Mouse (Mus musculus) G1E (cell line): ENCODE data around the gene Cap2. TPM values are rescaled to one million over a fixed set of nuclear protein-coding genes. Genes with fewer than 3 reads are reported as not detected.

Experiments
- ATAC-seq: 2 replicates; pipeline ENCODE4 v1.8.0; 2016; ENCODE audit warnings: mild to moderate bottlenecking; ENCODE audit not compliant: insufficient number of reproducible peaks, poor library complexity, low FRiP score, severe bottlenecking; ENCODE audit errors: extremely low read depth
- DNase-seq: peaks from one replicate; pipeline ENCODE4 v3.0.0; 2012; ENCODE audit warnings: low spot score
- H3K27me3 ChIP-seq: 2 replicates; pipeline ENCODE4 v1.6.1; 2012; ENCODE audit warnings: mild to moderate bottlenecking, low read length, inconsistent platforms; ENCODE audit not compliant: insufficient read depth
- H3K36me3 ChIP-seq: replicated peaks from 2 replicates; pipeline ENCODE3; 2012; ENCODE audit warnings: mild to moderate bottlenecking, inconsistent platforms
- H3K4me1 ChIP-seq: 2 replicates; pipeline ENCODE4 v1.6.1; 2012; ENCODE audit warnings: low read depth, low read length, inconsistent platforms, mixed read lengths; ENCODE audit not compliant: insufficient read depth
- H3K4me3 ChIP-seq: 2 replicates; pipeline ENCODE4 v1.5.1; 2012; ENCODE audit warnings: low read depth, mild to moderate bottlenecking, inconsistent platforms, low read length, moderate library complexity, mixed read lengths
- H3K9me3 ChIP-seq: replicated peaks from 2 replicates; pipeline ENCODE4 v1.6.1; 2012; ENCODE audit warnings: inconsistent platforms
- CTCF ChIP-seq: IDR thresholded peaks from 2 replicates; pipeline ENCODE4 v1.5.1; 2012; ENCODE audit warnings: low read depth, low read length, inconsistent platforms, mixed read lengths
- GATA1 ChIP-seq: IDR thresholded peaks from 2 replicates; pipeline ENCODE4 v1.6.1; 2012; ENCODE audit warnings: borderline replicate concordance, low read length, inconsistent platforms, mixed read lengths
- GATA2 ChIP-seq: IDR thresholded peaks from 2 replicates; pipeline ENCODE4 v1.6.1; 2012; ENCODE audit warnings: low read depth, low read length, inconsistent platforms, borderline replicate concordance
- POLR2AphosphoS5 ChIP-seq: IDR thresholded peaks from 2 replicates; pipeline ENCODE4 v1.6.1; 2012; ENCODE audit warnings: low read depth, low read length, inconsistent platforms; ENCODE audit not compliant: insufficient replicate concordance
- TAL1 ChIP-seq: conservative IDR thresholded peaks from 2 replicates; pipeline ENCODE4 v1.6.1; 2012; ENCODE audit warnings: low read depth, low read length, inconsistent platforms, mixed read lengths
- polyA plus RNA-seq: library from polyadenylated mRNA; stranded (reverse); fragments of >175 nt; gene quantifications from 2 replicates; pipeline ENCODE4 v1.2.3, GENCODE M21; 2012
- total RNA-seq, 2 experiments: library from RNA; stranded (forward) in 1 of 2; stranded (reverse) in 1 of 2; fragments of 200-1000 nt in 1 of 2; fragments of >200 nt in 1 of 2; fragmentation: Nextera tagmentation in 1 of 2; gene quantifications; 2 replicates each; pipeline ENCODE4 v1.2.3; 2014 to 2017

The Cap2 gene
- total and polyA plus RNA-seq, 3 experiments, result 0.05 TPM; not detected in 2

- Histone ChIP-seq H3K36me3 (no peaks in the 10 kb centered on the region), H3K27me3 (0 out of 2 replicates have a peak, but pooled peaks cover 4% of the 10 kb centered on the region), H3K4me3 (no peak overlapping the region), H3K4me1 (no peaks in the 10 kb centered on the region), H3K9me3 (no peaks in the 10 kb centered on the region)
- DNase-seq, result no peak
- no peak for TF ChIP-seq POLR2AphosphoS5
- no peak for TF ChIP-seq GATA1
- TF ChIP-seq GATA2, result no peak
- no peak for TF ChIP-seq CTCF
- TF ChIP-seq TAL1, result no peak
- ATAC-seq, result no peak
These were observed 46.5 kb downstream of the Cap2 start for GRCm38 (mm10) chr13:46548132-46548531.

GRCm38 (mm10) chr13:46548600-46549179, 47.0 kb downstream of the Cap2 start:
- Histone ChIP-seq H3K36me3 (no peaks in the 10 kb centered on the region), H3K27me3 (0 out of 2 replicates have a peak, but pooled peaks cover 4% of the 10 kb centered on the region), H3K4me3 (no peak overlapping the region), H3K9me3 (no peaks in the 10 kb centered on the region), H3K4me1 (no peaks in the 10 kb centered on the region)
- no peak for ATAC-seq
- no peak for TF ChIP-seq GATA1
- no peak for TF ChIP-seq GATA2
- no peak for TF ChIP-seq CTCF
- no peak for TF ChIP-seq TAL1
- no peak for TF ChIP-seq POLR2AphosphoS5
- no peak for DNase-seq

- TF ChIP-seq CTCF (no peak), GATA1 (no peak), GATA2 (no peak), POLR2AphosphoS5 (no peak), TAL1 (no peak)
- ATAC-seq, result no peak
- DNase-seq, result no peak
- no peaks in the 10 kb centered on the region for H3K36me3 ChIP-seq
- H3K9me3 ChIP-seq, result no peaks in the 10 kb centered on the region
- H3K27me3 ChIP-seq, result 0 out of 2 replicates have a peak, but pooled peaks cover 4% of the 10 kb centered on the region
- H3K4me3 ChIP-seq, result no peak overlapping the region
- no peaks in the 10 kb centered on the region for H3K4me1 ChIP-seq
These were observed 49.0 kb downstream of the Cap2 start for GRCm38 (mm10) chr13:46550627-46551026.

- Histone ChIP-seq H3K27me3 (no peaks in the 10 kb centered on the region), H3K36me3 (no peaks in the 10 kb centered on the region), H3K9me3 (no peaks in the 10 kb centered on the region), H3K4me1 (no peaks in the 10 kb centered on the region), H3K4me3 (no peak overlapping the region)
- DNase-seq (no peak), ATAC-seq (no peak)
- no peak for TF ChIP-seq CTCF
- no peak for TF ChIP-seq GATA1
- TF ChIP-seq POLR2AphosphoS5, result no peak
- no peak for TF ChIP-seq GATA2
- no peak for TF ChIP-seq TAL1
These were observed 53.1 kb downstream of the Cap2 start for GRCm38 (mm10) chr13:46554736-46555135.

GRCm38 (mm10) chr13:46565913-46566312, 64.3 kb downstream of the Cap2 start:
- no peak overlapping the region for H3K4me3 ChIP-seq
- no peaks in the 10 kb centered on the region for H3K27me3 ChIP-seq
- no peaks in the 10 kb centered on the region for H3K36me3 ChIP-seq
- no peaks in the 10 kb centered on the region for H3K4me1 ChIP-seq
- H3K9me3 ChIP-seq, result no peaks in the 10 kb centered on the region
- DNase-seq (no peak), ATAC-seq (no peak)
- TF ChIP-seq GATA1 (no peak), GATA2 (no peak), POLR2AphosphoS5 (no peak), TAL1 (no peak), CTCF (no peak)

GRCm38 (mm10) chr13:46569469-46569868, 67.8 kb downstream of the Cap2 start:
- H3K9me3 ChIP-seq, result no peaks in the 10 kb centered on the region
- 0 out of 2 replicates have a peak, but pooled peaks cover 4% of the 10 kb centered on the region for H3K4me1 ChIP-seq
- no peak for ATAC-seq
- H3K27me3 ChIP-seq, result no peaks in the 10 kb centered on the region
- no peaks in the 10 kb centered on the region for H3K36me3 ChIP-seq
- no peak for TF ChIP-seq GATA1
- H3K4me3 ChIP-seq, result no peak overlapping the region
- no peak for DNase-seq

- no peaks in the 10 kb centered on the region for H3K27me3 ChIP-seq
- H3K9me3 ChIP-seq, result no peaks in the 10 kb centered on the region
- H3K36me3 ChIP-seq, result no peaks in the 10 kb centered on the region
- H3K4me3 ChIP-seq, result no peak overlapping the region
- no peak for DNase-seq
- H3K4me1 ChIP-seq, result 0 out of 2 replicates have a peak, but pooled peaks cover 4% of the 10 kb centered on the region
- TF ChIP-seq GATA1 (no peak), POLR2AphosphoS5 (no peak), TAL1 (no peak), GATA2 (no peak), CTCF (no peak)
- no peak for ATAC-seq
These were observed 69.5 kb downstream of the Cap2 start for GRCm38 (mm10) chr13:46571141-46571592.
